Mouse (Mus musculus) lung, postnatal 0 days (tissue): Measurements from ENCODE around the gene 4931406P16Rik.

Source experiments
- CTCF ChIP-seq: IDR thresholded peaks from 2 replicates; pipeline ENCODE4 v1.5.1; 2016; ENCODE audit warnings: antibody characterized with exemption, mild to moderate bottlenecking
- EP300 ChIP-seq: IDR thresholded peaks from 2 replicates; pipeline ENCODE4 v1.6.1; 2016; ENCODE audit warnings: antibody characterized with exemption, mild to moderate bottlenecking, control low read depth

DNA sequence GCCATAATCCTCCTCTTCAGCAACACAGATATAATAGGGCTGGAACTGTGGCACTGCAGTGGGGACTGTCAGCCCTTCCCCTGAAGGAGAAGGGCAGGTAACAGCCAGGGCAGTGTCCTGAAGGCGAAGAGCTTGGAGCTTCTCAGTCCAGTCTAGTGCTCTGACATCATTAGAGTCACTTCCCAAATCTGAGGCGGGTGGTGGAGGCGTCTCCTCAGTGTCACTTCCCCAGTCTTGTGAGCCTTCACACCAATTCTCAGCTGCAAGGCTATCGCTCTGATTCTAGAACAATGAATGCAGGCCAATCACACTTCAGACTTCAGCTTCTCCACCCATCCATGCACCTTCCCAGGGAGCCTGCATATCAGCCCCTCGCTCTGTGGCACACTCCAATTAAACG lies 120.5 kb downstream of the 4931406P16Rik start:
- TF ChIP-seq CTCF (no peak), EP300 (no peak)
